Mouse (Mus musculus) gastrocnemius, postnatal 25 days (tissue): ENCODE data around the gene Chmp4b. TPM values are rescaled to one million over a fixed set of nuclear protein-coding genes. Genes with fewer than 3 reads are reported as not detected.
A peak's percentile ranks its signal among the peaks of the same experiment; 100 is the strongest.

Experiments
- DNase-seq: peaks from one replicate; pipeline ENCODE4 v3.0.0; 2022
- total RNA-seq, 2 experiments: library from RNA; stranded (reverse); gene quantifications; 1 replicate in 1 of 2; 2 replicates in 1 of 2; pipeline ENCODE4 v1.2.3; 2021

The Chmp4b gene
- total RNA-seq, 2 experiments from 2014 or later = 102 TPM

- DNase-seq = no peak
Measured at GRCm38 (mm10) chr2:154682712-154683111, 31.2 kb downstream of the Chmp4b start.

- no peak for DNase-seq
Measured at GRCm38 (mm10) chr2:154684901-154685470, 33.5 kb downstream of the Chmp4b start.

- DNase-seq = no peak
Measured at GRCm38 (mm10) chr2:154685772-154686171, 34.3 kb downstream of the Chmp4b start.

- DNase-seq = no peak
Measured at GRCm38 (mm10) chr2:154686819-154687218, 35.3 kb downstream of the Chmp4b start.

- no peak for DNase-seq
Measured at GRCm38 (mm10) chr2:154689391-154689790, 37.9 kb downstream of the Chmp4b start.

- no peak for DNase-seq
Measured at GRCm38 (mm10) chr2:154690959-154691358, 39.5 kb downstream of the Chmp4b start.

- no peak for DNase-seq
Measured at GRCm38 (mm10) chr2:154693186-154693940, 41.9 kb downstream of the Chmp4b start.

- peak; percentile 44 for DNase-seq
Measured at GRCm38 (mm10) chr2:154693941-154694256, 42.4 kb downstream of the Chmp4b start.

- no peak for DNase-seq
Measured at GRCm38 (mm10) chr2:154695690-154696089, 44.2 kb downstream of the Chmp4b start.

GRCm38 (mm10) chr2:154696660-154697059, 45.2 kb downstream of the Chmp4b start:
- no peak for DNase-seq

- DNase-seq = no peak
Measured at GRCm38 (mm10) chr2:154699360-154699759, 47.9 kb downstream of the Chmp4b start.

GRCm38 (mm10) chr2:154700177-154700576, 48.7 kb downstream of the Chmp4b start:
- DNase-seq = no peak

- peak; percentile 25 for DNase-seq
Measured at GRCm38 (mm10) chr2:154702637-154703315, 51.3 kb downstream of the Chmp4b start.

- DNase-seq = no peak
Measured at GRCm38 (mm10) chr2:154706526-154707280, 55.2 kb downstream of the Chmp4b start.

GRCm38 (mm10) chr2:154707284-154707683, 55.8 kb downstream of the Chmp4b start:
- DNase-seq = no peak

- DNase-seq = no peak
Measured at GRCm38 (mm10) chr2:154707830-154708385, 56.4 kb downstream of the Chmp4b start.

GRCm38 (mm10) chr2:154711701-154712100, 60.2 kb downstream of the Chmp4b start:
- no peak for DNase-seq

GRCm38 (mm10) chr2:154712271-154712677, 60.8 kb downstream of the Chmp4b start:
- peak; percentile 27 for DNase-seq

- DNase-seq = no peak
Measured at GRCm38 (mm10) chr2:154713083-154713482, 61.6 kb downstream of the Chmp4b start.

GRCm38 (mm10) chr2:154713964-154714363, 62.5 kb downstream of the Chmp4b start:
- no peak for DNase-seq

GRCm38 (mm10) chr2:154716586-154716985, 65.1 kb downstream of the Chmp4b start:
- no peak for DNase-seq

GRCm38 (mm10) chr2:154717081-154717480, 65.6 kb downstream of the Chmp4b start:
- no peak for DNase-seq
